In genomic region chr12:75593817-75594216, GRCm38 (mm10) we compare ENCODE assay signal across 7 mouse cellular contexts. TPM values are rescaled to one million over a fixed set of nuclear protein-coding genes. Genes with fewer than 3 reads are reported as not detected.
A peak's percentile ranks its signal among the peaks of the same experiment; 100 is the strongest.
DNase-seq lines count a peak whose midpoint lies in the region; ATAC-seq and TF ChIP-seq lines count a peak whose summit lies in the region.

No protein-coding gene starts in this region.

- peaks cover 5% of the 10 kb centered on the region; the same call in 1 of the 2 replicates for H3K4me1 ChIP-seq in lung, embryonic 14.5 days (ENCODE audit: insufficient read depth)
- peaks cover 3% of the 10 kb centered on the region for H3K4me1 ChIP-seq in forebrain, embryonic 11.5 days (replicated peaks; ENCODE audit: control insufficient read depth, insufficient read depth, low read length)
- peaks cover 12% of the 10 kb centered on the region for H3K4me1 ChIP-seq in limb, embryonic 13.5 days
- peaks cover 6% of the 10 kb centered on the region; the same call in 1 of the 2 replicates for H3K4me1 ChIP-seq in stomach, embryonic 14.5 days (ENCODE audit: control insufficient read depth, insufficient read depth, low read length)

- 65% methylated on average over 4 of the region's 4 CpGs for WGBS in lung, embryonic 14.5 days
- 83% methylated on average over 4 of the region's 4 CpGs for WGBS in forebrain, embryonic 11.5 days
- WGBS in limb, embryonic 13.5 days: 73% methylated on average over 4 of the region's 4 CpGs
- 37% methylated on average over 4 of the region's 4 CpGs for WGBS in stomach, embryonic 14.5 days

- no peak overlapping the region for H3K27ac ChIP-seq in lung, embryonic 14.5 days (ENCODE audit: low read depth)
- H3K27ac ChIP-seq in forebrain, embryonic 11.5 days (ENCODE audit: low read depth, low read length): no peak overlapping the region
- H3K27ac ChIP-seq in limb, embryonic 13.5 days: no peak overlapping the region
- H3K27ac ChIP-seq in stomach, embryonic 14.5 days (ENCODE audit: low read length): no peak overlapping the region

- TF ChIP-seq CTCF in lung, embryonic 14.5 days (IDR thresholded peaks at IDR 0.05; ENCODE audit: low read depth): no peak

- ATAC-seq in lung, embryonic 14.5 days (ENCODE audit: insufficient read depth): no peak
- no peak for ATAC-seq in forebrain, embryonic 11.5 days (replicated peaks; ENCODE audit: low FRiP score)
- no peak for ATAC-seq in limb, embryonic 13.5 days (ENCODE audit: low FRiP score, low read depth)
- no peak for ATAC-seq in stomach, embryonic 14.5 days (ENCODE audit: insufficient number of reproducible peaks, insufficient read depth, low FRiP score, low read depth)
- ATAC-seq in frontal cortex, adult (ENCODE audit: low TSS enrichment): no peak

- H3K27me3 ChIP-seq in lung, embryonic 14.5 days (ENCODE audit: insufficient read depth, low read length): no peaks in the 10 kb centered on the region
- H3K27me3 ChIP-seq in forebrain, embryonic 11.5 days (ENCODE audit: control insufficient read depth, insufficient read depth, low read length): no peaks in the 10 kb centered on the region
- H3K27me3 ChIP-seq in limb, embryonic 13.5 days: no peaks in the 10 kb centered on the region
- H3K27me3 ChIP-seq in stomach, embryonic 14.5 days (ENCODE audit: control insufficient read depth, insufficient read depth, low read length): no peaks in the 10 kb centered on the region

- H3K9me3 ChIP-seq in lung, embryonic 14.5 days (ENCODE audit: low read depth, low read length): no peaks in the 10 kb centered on the region
- H3K9me3 ChIP-seq in forebrain, embryonic 11.5 days (ENCODE audit: control insufficient read depth, low read length): no peaks in the 10 kb centered on the region
- no peaks in the 10 kb centered on the region for H3K9me3 ChIP-seq in limb, embryonic 13.5 days
- H3K9me3 ChIP-seq in stomach, embryonic 14.5 days (ENCODE audit: control insufficient read depth, low read depth, low read length): no peaks in the 10 kb centered on the region

- H3K36me3 ChIP-seq in lung, embryonic 14.5 days (ENCODE audit: insufficient read depth): peaks cover 37% of the 10 kb centered on the region
- H3K36me3 ChIP-seq in forebrain, embryonic 11.5 days (ENCODE audit: control insufficient read depth, insufficient read depth, low read length): peaks cover 8% of the 10 kb centered on the region; the same call in 1 of the 2 replicates
- H3K36me3 ChIP-seq in limb, embryonic 13.5 days: peaks cover 36% of the 10 kb centered on the region
- peaks cover 28% of the 10 kb centered on the region for H3K36me3 ChIP-seq in stomach, embryonic 14.5 days (ENCODE audit: control insufficient read depth, insufficient read depth, low read length)

- H3K4me2 ChIP-seq in lung, embryonic 14.5 days: peak overlapping the region; percentile 72
- peak overlapping the region; percentile 66; the same call in 1 of the 2 replicates for H3K4me2 ChIP-seq in forebrain, embryonic 11.5 days (ENCODE audit: low read depth, low read length, severe bottlenecking)
- H3K4me2 ChIP-seq in limb, embryonic 13.5 days (replicated peaks): peak overlapping the region; percentile 89
- H3K4me2 ChIP-seq in stomach, embryonic 14.5 days (replicated peaks; ENCODE audit: low read depth, low read length): peak overlapping the region; percentile 84

- H3K4me3 ChIP-seq in lung, embryonic 14.5 days (ENCODE audit: low read depth, low read length): peak overlapping the region; percentile 98
- 0 out of 2 replicates have a peak overlapping the region, but pooled peaks have one; percentile 99 for H3K4me3 ChIP-seq in forebrain, embryonic 11.5 days (ENCODE audit: low read depth, low read length)
- H3K4me3 ChIP-seq in limb, embryonic 13.5 days: peak overlapping the region; percentile 100; the same call in 1 of the 2 replicates
- peak overlapping the region; percentile 100; the same call in 1 of the 2 replicates for H3K4me3 ChIP-seq in stomach, embryonic 14.5 days (ENCODE audit: low read depth, low read length)

- no peak overlapping the region; the same call in 1 of the 2 replicates for H3K9ac ChIP-seq in lung, embryonic 14.5 days
- H3K9ac ChIP-seq in forebrain, embryonic 11.5 days (ENCODE audit: low read length): no peak overlapping the region
- H3K9ac ChIP-seq in limb, embryonic 13.5 days: no peak overlapping the region; the same call in 1 of the 2 replicates
- H3K9ac ChIP-seq in stomach, embryonic 14.5 days (replicated peaks; ENCODE audit: low read depth, low read length): no peak overlapping the region

- DNase-seq in lung, embryonic 14.5 days: no peak
- DNase-seq in lung, postnatal 4 days: no peak
- no peak for DNase-seq in forebrain, embryonic 11.5 days (ENCODE audit: low spot score)
- no peak for DNase-seq in frontal cortex, postnatal 10 days (ENCODE audit: low spot score in 2 of 2)

RNA-seq across cellular contexts. Expression of gene Ppp2r5e, which starts 2.2 kb away (rescaled TPM):
- 19.9 and 20.3 TPM in 2 replicates for polyA plus RNA-seq in lung, embryonic 14.5 days (2014; fragmentation: Nextera tagmentation; extraction: Ambion mirVana)
- 24.9 and 26.1 TPM in 2 replicates for polyA plus RNA-seq in forebrain, embryonic 11.5 days (2014; fragmentation: Nextera tagmentation; extraction: Ambion mirVana)
- polyA plus RNA-seq in limb, embryonic 13.5 days (2015; fragmentation: Nextera tagmentation; extraction: Ambion mirVana): 13.7 and 14.3 TPM in 2 replicates
- polyA plus RNA-seq in stomach, embryonic 14.5 days (2014; fragmentation: Nextera tagmentation; extraction: Ambion mirVana): 17.2 and 17.5 TPM in 2 replicates
